Mouse (Mus musculus): ENCODE results near the gene Shank2. TPM values are rescaled to one million over a fixed set of nuclear protein-coding genes. Genes with fewer than 3 reads are reported as not detected.
A peak's percentile ranks its signal among the peaks of the same experiment; 100 is the strongest.

Shank2 gene
- polyA plus RNA-seq, 1 experiment from 2014 or later = 1.0 TPM

DNA sequence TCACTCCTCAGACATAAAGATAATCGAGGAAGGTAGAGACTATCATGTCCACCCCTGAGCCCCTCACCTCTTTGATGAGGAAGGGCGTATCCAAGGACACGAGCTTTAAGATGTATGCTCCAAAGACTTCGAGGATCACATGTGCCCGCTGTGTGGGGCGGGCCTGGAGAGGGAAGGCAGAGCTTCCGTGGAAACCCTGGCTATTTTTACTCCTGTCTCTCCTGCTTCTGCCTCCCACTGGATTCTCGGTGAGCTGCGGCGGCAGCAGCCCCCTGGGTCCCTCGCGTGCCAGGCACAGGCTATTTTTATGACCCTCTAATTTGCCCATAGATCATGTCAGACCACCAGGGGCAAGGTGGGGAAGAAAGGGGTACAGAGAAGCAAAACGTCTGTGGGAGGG lies 235.1 kb downstream of the Shank2 start:
- Histone ChIP-seq H3K9ac (ENCODE audit: low read depth, low read length) (no peak overlapping the region), H3K4me2 (no peak overlapping the region), H3K27ac (ENCODE audit: low read depth, low read length) (no peak overlapping the region), H3K27me3 (replicated peaks; ENCODE audit: control insufficient read depth, insufficient read depth, low read length) (no peaks in the 10 kb centered on the region), H3K4me3 (ENCODE audit: low read depth, low read length) (no peak overlapping the region), H3K9me3 (ENCODE audit: control insufficient read depth, low read length) (no peaks in the 10 kb centered on the region), H3K36me3 (ENCODE audit: control insufficient read depth, insufficient read depth, low read length) (no peaks in the 10 kb centered on the region), H3K4me1 (replicated peaks; ENCODE audit: control insufficient read depth, insufficient read depth, low read length) (peaks cover 4% of the 10 kb centered on the region)
- WGBS = 64% methylated on average over 13 of the region's 13 CpGs
- ATAC-seq (replicated peaks; ENCODE audit: low FRiP score) (no peak), DNase-seq (ENCODE audit: low spot score) (no peak)

DNA sequence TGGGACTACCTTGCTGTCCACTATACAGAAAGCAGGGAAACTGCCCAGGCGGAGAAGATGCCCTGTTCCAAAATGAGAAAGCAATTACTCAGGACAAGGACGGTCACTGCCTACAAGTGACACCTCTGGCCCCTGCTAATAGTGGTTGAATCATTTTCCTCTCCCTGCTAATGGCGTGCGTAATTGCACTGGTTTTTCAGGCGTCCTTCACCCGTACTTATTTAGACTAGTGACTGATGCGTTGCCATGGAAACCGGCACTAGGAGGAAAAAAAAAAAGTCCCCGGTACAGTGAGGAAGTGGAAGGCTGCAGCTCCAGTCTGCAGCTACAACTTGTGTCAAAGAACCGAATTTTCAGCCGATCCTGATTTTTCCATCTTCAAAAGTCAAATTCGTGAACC lies 236.7 kb downstream of the Shank2 start:
- WGBS = 43% methylated on average over 12 of the region's 12 CpGs
- peaks cover 4% of the 10 kb centered on the region for H3K4me1 ChIP-seq (replicated peaks; ENCODE audit: control insufficient read depth, insufficient read depth, low read length)

DNA sequence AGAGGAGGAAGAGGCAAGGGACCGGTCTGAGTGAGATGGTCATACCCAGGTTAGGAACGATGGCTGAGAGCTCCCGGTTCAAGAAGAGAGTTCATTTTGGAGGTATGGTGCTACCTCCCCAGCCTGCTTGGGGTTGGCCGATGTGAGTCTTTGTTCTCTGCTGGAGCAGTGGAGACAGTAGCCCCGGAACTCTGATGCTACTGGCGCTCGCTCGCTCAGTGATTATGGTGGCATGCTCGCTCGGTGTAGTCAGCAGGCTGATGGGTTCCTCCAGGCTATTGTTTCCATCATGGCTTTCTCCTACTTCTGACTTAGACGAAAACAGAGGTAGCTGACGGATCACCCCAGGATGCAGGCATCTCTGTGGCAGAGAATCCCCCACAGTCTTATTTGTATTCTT lies 237.3 kb downstream of the Shank2 start:
- Histone ChIP-seq H3K4me1 (replicated peaks; ENCODE audit: control insufficient read depth, insufficient read depth, low read length) (peaks cover under 1% of the 10 kb centered on the region), H3K9ac (ENCODE audit: low read depth, low read length) (no peak overlapping the region), H3K4me3 (ENCODE audit: low read depth, low read length) (no peak overlapping the region), H3K36me3 (ENCODE audit: control insufficient read depth, insufficient read depth, low read length) (no peaks in the 10 kb centered on the region), H3K27me3 (replicated peaks; ENCODE audit: control insufficient read depth, insufficient read depth, low read length) (no peaks in the 10 kb centered on the region), H3K27ac (ENCODE audit: low read depth, low read length) (no peak overlapping the region), H3K4me2 (no peak overlapping the region), H3K9me3 (ENCODE audit: control insufficient read depth, low read length) (no peaks in the 10 kb centered on the region)
- ATAC-seq (replicated peaks; ENCODE audit: low FRiP score) (no peak), DNase-seq (ENCODE audit: low spot score) (no peak)
- WGBS = 65% methylated on average over 12 of the region's 12 CpGs

More for the DNA sequence above, 236.7 kb downstream of the Shank2 start:
- Histone ChIP-seq H3K4me3 (ENCODE audit: low read depth, low read length) (no peak overlapping the region), H3K36me3 (ENCODE audit: control insufficient read depth, insufficient read depth, low read length) (no peaks in the 10 kb centered on the region), H3K4me2 (no peak overlapping the region), H3K9ac (ENCODE audit: low read depth, low read length) (no peak overlapping the region), H3K27ac (ENCODE audit: low read depth, low read length) (no peak overlapping the region), H3K27me3 (replicated peaks; ENCODE audit: control insufficient read depth, insufficient read depth, low read length) (no peaks in the 10 kb centered on the region), H3K9me3 (ENCODE audit: control insufficient read depth, low read length) (no peaks in the 10 kb centered on the region)
- DNase-seq (ENCODE audit: low spot score) (no peak), ATAC-seq (replicated peaks; ENCODE audit: low FRiP score) (no peak)

DNA sequence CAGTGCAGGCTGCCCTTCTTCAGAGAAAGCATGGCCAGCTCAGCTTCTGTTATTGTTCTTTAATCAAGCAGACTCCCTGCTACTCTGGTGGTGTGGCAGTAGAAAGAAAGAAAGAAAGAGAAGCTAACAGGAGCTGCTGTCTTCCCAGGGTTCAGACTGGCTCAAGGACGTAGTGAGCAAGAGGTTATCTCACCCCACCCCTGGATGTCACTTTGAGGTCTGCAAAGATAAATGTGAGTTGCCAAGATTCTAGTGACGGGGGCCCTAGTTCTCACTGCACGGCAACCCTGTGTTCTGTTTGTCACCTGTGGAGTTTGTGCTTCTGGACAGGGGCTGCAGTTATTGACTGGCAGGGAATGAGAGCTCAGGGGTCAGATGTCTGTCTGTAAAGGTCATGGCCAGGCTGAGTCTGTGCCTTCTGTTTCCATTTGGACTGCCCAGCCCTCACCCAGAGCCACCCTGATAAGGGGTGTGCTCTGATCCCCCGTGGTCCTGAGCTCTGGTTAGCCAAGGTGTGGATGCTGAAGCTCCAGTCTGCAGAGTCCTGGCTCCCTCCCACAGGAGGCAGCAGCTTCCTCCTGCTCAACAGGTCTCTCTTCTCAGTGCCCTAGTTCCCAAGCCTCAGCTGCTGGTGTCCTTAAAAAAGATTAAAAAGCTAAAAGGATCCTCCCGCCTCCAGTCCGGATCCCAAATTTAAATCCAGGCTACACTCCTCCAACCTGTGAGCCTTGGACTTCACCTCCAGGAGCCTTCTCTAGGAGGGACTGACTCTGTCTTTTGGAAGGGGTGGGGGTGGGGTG lies 238.0 kb downstream of the Shank2 start:
- H3K9ac ChIP-seq (ENCODE audit: low read depth, low read length) = no peak overlapping the region
- DNase-seq (ENCODE audit: low spot score) (no peak), ATAC-seq (replicated peaks; ENCODE audit: low FRiP score) (0 out of 2 replicates have a peak, but pooled peaks have one; percentile 40)
- no peaks in the 10 kb centered on the region for H3K9me3 ChIP-seq (ENCODE audit: control insufficient read depth, low read length)
- H3K27me3 ChIP-seq (replicated peaks; ENCODE audit: control insufficient read depth, insufficient read depth, low read length) = no peaks in the 10 kb centered on the region
- WGBS = 32% methylated on average over 6 of the region's 6 CpGs
- no peaks in the 10 kb centered on the region for H3K36me3 ChIP-seq (ENCODE audit: control insufficient read depth, insufficient read depth, low read length)
- no peaks in the 10 kb centered on the region; the same call in 1 of the 2 replicates for H3K4me1 ChIP-seq (replicated peaks; ENCODE audit: control insufficient read depth, insufficient read depth, low read length)
- H3K4me2 ChIP-seq = no peak overlapping the region
- no peak overlapping the region for H3K27ac ChIP-seq (ENCODE audit: low read depth, low read length)
- no peak overlapping the region for H3K4me3 ChIP-seq (ENCODE audit: low read depth, low read length)

DNA sequence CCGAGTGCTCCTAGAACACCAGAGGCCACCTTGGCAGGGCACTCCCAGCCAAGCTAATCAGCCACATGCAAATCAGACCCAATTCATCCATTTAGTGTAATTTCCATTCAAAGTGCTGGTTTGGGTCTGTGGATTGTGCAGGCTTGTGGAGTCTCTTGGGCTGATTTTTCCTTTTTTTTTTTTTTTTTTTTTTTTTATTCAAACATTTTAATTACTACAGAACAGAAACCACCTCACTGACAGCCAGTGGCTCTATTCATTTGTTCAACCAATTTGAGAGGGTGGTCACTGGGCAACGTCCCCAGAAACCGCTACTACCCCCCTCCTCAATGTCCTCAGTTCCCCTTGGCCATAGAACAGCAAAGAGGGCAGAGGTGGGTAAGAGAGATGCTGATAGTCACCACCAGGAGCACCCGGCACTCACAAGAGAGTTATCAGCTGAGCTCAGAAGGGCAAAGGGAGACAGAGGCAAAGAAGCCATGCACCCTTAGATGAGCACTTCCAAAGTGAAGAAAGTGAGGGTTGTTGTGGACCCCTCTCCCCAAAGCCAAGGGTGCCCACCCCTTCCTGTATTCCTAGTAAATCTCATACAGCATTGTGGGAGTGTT lies 239.1 kb downstream of the Shank2 start:
- DNase-seq (ENCODE audit: low spot score) = no peak
- 64% methylated on average over 4 of the region's 4 CpGs for WGBS
- Histone ChIP-seq H3K4me2 (no peak overlapping the region), H3K4me1 (replicated peaks; ENCODE audit: control insufficient read depth, insufficient read depth, low read length) (no peaks in the 10 kb centered on the region; the same call in 1 of the 2 replicates), H3K4me3 (ENCODE audit: low read depth, low read length) (no peak overlapping the region), H3K27me3 (replicated peaks; ENCODE audit: control insufficient read depth, insufficient read depth, low read length) (no peaks in the 10 kb centered on the region), H3K9me3 (ENCODE audit: control insufficient read depth, low read length) (no peaks in the 10 kb centered on the region), H3K9ac (ENCODE audit: low read depth, low read length) (no peak overlapping the region), H3K36me3 (ENCODE audit: control insufficient read depth, insufficient read depth, low read length) (no peaks in the 10 kb centered on the region), H3K27ac (ENCODE audit: low read depth, low read length) (no peak overlapping the region)
- ATAC-seq (replicated peaks; ENCODE audit: low FRiP score) = no peak

DNA sequence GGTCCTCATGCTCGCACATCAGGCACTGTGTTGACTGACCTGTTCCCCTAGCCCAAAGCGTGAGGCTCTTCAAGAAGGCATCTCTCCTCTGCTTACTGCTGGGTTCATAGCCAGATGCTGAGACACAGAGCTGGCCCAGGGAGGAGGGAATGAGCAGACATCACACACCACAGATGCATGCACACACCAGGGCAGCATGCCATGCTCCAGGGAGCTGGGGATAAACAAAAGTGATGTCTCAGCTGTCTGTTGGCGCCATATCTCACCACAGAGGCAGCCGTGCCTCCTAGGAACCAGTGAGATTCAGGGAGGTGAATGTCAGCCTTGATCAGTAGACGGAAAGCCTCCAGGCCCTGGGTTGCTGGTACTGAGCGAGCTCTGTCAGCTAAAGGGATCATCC lies 242.5 kb downstream of the Shank2 start:
- ATAC-seq (replicated peaks; ENCODE audit: low FRiP score) (no peak), DNase-seq (ENCODE audit: low spot score) (no peak)
- no peak overlapping the region for H3K27ac ChIP-seq (ENCODE audit: low read depth, low read length)
- no peaks in the 10 kb centered on the region for H3K36me3 ChIP-seq (ENCODE audit: control insufficient read depth, insufficient read depth, low read length)
- no peak overlapping the region for H3K4me3 ChIP-seq (ENCODE audit: low read depth, low read length)
- no peaks in the 10 kb centered on the region for H3K4me1 ChIP-seq (replicated peaks; ENCODE audit: control insufficient read depth, insufficient read depth, low read length)
- 68% methylated on average over 6 of the region's 6 CpGs for WGBS
- H3K4me2 ChIP-seq = no peak overlapping the region
- H3K9ac ChIP-seq (ENCODE audit: low read depth, low read length) = no peak overlapping the region
- H3K27me3 ChIP-seq (replicated peaks; ENCODE audit: control insufficient read depth, insufficient read depth, low read length) = no peaks in the 10 kb centered on the region
- H3K9me3 ChIP-seq (ENCODE audit: control insufficient read depth, low read length) = no peaks in the 10 kb centered on the region

DNA sequence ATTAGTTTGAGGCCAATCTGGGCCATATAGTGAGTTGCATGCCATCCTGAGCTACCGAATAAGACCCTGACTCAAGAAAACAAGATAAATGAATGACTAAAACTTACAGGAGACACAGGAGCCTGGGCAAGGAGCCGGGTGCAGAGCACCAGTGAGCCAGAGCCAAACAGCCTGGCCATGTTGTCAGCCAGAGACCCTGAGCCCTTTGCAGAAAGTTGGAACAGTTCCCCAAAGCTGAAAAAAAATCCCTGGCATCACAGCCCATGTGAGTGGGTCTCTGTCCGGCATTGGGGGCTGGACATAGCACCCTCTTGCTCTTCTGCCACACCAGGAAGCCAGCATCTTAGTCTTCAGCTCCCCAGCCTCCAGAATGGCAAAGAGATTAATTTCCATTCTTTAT lies 244.5 kb downstream of the Shank2 start:
- DNase-seq (ENCODE audit: low spot score) = no peak
- ATAC-seq (replicated peaks; ENCODE audit: low FRiP score) = no peak
- no peaks in the 10 kb centered on the region for H3K4me1 ChIP-seq (replicated peaks; ENCODE audit: control insufficient read depth, insufficient read depth, low read length)
- H3K9ac ChIP-seq (ENCODE audit: low read depth, low read length) = no peak overlapping the region
- H3K4me3 ChIP-seq (ENCODE audit: low read depth, low read length) = no peak overlapping the region
- H3K9me3 ChIP-seq (ENCODE audit: control insufficient read depth, low read length) = no peaks in the 10 kb centered on the region
- H3K4me2 ChIP-seq = no peak overlapping the region
- H3K27me3 ChIP-seq (replicated peaks; ENCODE audit: control insufficient read depth, insufficient read depth, low read length) = no peaks in the 10 kb centered on the region
- 62% methylated on average over 3 of the region's 3 CpGs for WGBS
- H3K27ac ChIP-seq (ENCODE audit: low read depth, low read length) = no peak overlapping the region
- no peaks in the 10 kb centered on the region for H3K36me3 ChIP-seq (ENCODE audit: control insufficient read depth, insufficient read depth, low read length)

DNA sequence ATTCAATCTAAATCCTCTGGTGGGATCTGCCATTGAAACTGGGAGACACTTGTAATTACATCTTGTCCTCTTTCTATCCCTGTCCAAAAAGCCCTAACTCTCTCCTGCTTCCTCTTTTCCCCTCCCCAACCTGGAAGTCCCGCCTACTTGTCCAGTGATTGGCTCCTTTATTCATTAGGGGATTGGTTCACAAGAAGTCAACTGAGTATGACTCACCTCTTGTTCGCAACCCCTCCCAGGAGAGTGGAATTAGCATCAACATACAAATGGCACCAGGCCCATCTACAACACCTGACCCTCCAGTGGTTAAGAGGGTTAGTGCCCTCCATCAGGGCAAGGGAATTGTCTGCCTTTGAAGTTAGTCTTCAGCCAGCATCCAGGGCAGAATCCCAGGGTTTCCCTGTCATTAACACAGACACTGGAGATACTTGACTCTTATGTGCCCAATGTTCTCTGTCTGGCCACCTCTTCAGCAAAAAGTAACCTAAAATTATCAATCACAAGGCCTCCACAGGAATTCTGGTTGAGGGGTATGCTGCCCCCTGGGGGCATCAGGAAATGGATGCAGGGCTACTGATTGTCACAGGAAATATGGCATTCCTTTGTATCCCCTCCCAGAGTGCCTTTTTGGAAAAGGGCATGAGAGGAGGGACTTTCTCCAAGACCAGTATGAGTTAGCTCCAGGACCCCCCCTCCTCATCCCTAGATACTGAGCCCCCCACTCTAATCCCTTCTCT lies 247.1 kb downstream of the Shank2 start:
- Histone ChIP-seq H3K27ac (ENCODE audit: low read depth, low read length) (no peak overlapping the region), H3K9ac (ENCODE audit: low read depth, low read length) (no peak overlapping the region), H3K27me3 (replicated peaks; ENCODE audit: control insufficient read depth, insufficient read depth, low read length) (no peaks in the 10 kb centered on the region), H3K4me1 (replicated peaks; ENCODE audit: control insufficient read depth, insufficient read depth, low read length) (no peaks in the 10 kb centered on the region), H3K9me3 (ENCODE audit: control insufficient read depth, low read length) (no peaks in the 10 kb centered on the region), H3K36me3 (ENCODE audit: control insufficient read depth, insufficient read depth, low read length) (no peaks in the 10 kb centered on the region), H3K4me3 (ENCODE audit: low read depth, low read length) (no peak overlapping the region), H3K4me2 (no peak overlapping the region)
- no peak for DNase-seq (ENCODE audit: low spot score)
- WGBS = 40% methylated on average over 2 of the region's 2 CpGs
- no peak for ATAC-seq (replicated peaks; ENCODE audit: low FRiP score)
